Mouse (Mus musculus) cerebellum, postnatal 25 days (tissue): ENCODE data around the gene Krt78.

ENCODE experiments used
- DNase-seq, 2 experiments: peaks; one replicate each; pipeline ENCODE4 v3.0.0; 2021; ENCODE audit warnings: mixed read lengths in 2 of 2

The Krt78 gene

DNA sequence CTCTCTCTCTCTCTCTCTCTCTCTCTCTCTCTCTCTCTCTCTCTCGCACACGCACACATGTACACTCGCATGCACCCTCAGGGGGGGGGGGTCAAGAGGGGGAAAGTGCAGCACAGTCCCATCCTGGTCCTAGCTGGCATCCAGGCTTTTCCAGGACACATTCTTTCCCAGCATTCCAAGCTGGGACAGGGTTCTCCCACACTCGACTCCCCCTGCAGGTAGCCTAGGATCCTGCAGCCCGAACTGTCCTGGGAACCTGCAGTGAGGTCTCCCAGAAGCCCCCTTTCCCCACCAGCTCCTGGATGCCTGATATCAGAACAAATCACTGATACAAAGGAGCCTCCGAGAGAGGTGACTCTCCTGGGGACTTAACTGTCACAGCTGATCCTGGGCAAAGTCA is 16.4 kb upstream of the Krt78 start:
- peak; percentile 29 to 62 for DNase-seq

DNA sequence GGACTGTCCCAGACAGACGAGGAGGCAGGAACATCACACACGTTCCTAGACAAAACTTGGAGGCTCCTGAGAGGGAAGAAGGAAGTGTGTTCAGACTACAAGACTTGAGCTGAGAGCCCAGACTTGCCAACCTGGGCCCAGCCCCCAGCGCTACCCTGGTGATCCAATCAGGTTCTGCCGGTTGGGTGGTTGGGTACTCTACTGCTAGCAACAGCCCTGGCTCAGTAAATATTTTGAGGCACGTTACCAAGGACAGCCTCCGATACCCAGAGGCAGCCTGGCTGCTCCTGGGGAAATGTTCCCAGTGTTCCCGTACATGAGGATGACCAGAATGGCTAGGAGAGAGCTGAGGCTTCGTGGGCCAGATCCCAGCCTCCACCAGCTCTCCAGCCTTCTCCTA is 12.7 kb upstream of the Krt78 start:
- no peak for DNase-seq

DNA sequence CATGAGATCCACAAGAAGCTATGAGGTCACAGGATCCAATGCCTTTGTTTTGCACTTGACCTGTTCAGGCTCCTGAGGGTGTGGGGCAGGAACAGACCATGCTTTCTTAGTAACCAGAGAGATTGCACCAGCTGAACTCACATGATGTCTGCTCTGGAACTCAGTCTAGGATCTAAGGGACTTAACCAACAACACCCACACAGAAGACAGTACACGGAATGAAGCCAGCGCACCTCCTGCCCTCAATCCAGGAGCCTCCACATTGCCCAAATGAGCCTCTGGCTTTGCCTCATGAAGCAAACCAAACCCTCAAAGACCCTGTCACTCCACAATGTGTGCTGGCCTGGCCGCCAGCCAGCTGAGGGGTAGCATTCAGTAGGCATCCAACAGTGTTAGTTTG is 4.8 kb upstream of the Krt78 start:
- DNase-seq, result no peak

GRCm38 (mm10) chr15:101952733-101953474 is 1.2 kb downstream of the Krt78 start:
- DNase-seq, result no peak

DNA sequence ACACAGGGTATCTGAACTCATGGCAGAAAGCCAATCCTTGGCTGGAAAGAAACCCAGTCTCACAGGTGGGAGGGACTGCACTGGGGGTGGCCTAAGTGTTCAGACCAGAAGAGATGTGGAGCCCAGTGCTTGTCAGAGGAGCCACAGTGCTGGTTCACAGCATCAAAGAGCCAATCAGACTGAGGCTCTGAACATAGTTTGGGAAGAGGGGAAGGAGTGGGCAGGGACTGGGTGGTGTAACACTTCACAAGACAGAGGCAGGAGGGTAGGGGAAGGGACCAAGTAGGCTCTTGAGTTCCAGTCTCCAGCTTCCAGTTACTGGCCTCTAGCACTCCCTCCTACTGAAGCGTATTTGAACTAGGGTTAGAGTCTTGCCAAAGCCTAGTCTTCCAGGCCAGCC is 8.7 kb downstream of the Krt78 start:
- DNase-seq, result no peak

GRCm38 (mm10) chr15:101941948-101942347 is 12.1 kb downstream of the Krt78 start:
- DNase-seq, result no peak

GRCm38 (mm10) chr15:101940274-101940829 is 13.7 kb downstream of the Krt78 start, which contains the start of gene Krt79:
Krt79 (minus strand) TSS chr15:101940324.
- no peak for DNase-seq

- no peak for DNase-seq
These were observed 15.3 kb downstream of the Krt78 start for GRCm38 (mm10) chr15:101938600-101939308.

- DNase-seq, result no peak
These were observed 21.1 kb downstream of the Krt78 start for GRCm38 (mm10) chr15:101933024-101933423.

DNA sequence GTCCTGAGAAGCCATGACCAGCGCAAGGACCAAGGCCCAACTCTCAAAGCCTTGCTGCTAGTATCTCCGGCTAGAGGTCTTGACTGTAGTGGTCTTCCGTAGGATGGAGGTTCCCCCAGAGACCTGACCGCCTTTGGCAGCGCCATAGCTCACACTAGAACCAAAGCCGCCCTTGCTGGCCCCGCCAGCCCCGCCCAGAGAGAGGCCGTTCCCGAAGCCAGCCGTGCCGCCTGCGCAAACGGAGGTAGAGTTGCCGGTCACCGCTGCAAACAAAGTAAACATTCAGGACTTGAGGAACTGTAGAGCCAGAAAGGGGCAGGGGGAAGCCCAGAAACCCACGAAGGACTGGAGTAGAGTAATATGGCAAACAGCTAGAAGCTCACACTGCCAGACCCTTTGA is 24.4 kb downstream of the Krt78 start:
- DNase-seq, result no peak

GRCm38 (mm10) chr15:101929087-101929486 is 25.0 kb downstream of the Krt78 start:
- DNase-seq, result no peak

GRCm38 (mm10) chr15:101927340-101928080 is 26.6 kb downstream of the Krt78 start:
- no peak for DNase-seq

DNA sequence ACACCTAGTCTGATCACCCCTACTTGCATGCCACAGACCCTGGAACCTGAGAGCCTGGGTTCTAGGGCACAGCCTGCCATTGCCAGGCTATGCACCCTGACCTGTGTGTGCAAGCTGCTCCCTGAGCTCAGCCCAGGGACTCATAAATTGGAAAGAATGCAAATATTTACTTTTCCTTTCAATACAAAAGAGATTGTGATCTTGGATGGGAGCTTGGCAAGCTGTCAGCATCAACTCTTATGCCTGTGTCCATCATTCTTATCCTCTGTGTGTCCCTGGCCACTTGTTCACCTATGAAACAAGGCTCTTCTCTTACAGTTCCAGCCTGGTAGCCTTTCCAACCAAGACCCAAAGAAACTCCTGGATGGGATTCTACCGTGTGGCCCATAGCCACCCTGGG is 29.0 kb downstream of the Krt78 start:
- DNase-seq, result no peak

DNA sequence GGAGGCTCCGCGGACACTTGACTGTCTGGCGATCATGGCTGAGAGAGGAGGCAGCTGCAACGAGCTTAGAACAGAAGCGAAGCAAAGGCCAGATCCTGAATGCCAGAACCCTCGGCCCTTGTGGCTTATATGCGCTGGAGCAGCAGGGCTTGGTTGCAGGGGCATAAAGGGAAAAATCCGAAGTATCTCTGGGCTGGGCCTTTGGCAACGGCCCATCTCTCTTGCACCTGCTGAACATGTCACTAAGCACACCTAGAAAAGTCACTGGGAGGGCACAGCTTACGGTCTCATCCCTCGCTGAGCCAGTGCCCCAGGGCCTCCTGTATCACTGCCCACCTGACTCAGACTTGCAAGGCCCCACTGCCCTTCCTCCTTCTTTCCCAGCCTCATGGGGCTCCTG is 29.5 kb downstream of the Krt78 start, which contains the start of gene Krt4:
TSS of gene Krt4 (minus strand) at position 101 of the 400 bp plus-strand sequence.
- DNase-seq, result no peak

DNA sequence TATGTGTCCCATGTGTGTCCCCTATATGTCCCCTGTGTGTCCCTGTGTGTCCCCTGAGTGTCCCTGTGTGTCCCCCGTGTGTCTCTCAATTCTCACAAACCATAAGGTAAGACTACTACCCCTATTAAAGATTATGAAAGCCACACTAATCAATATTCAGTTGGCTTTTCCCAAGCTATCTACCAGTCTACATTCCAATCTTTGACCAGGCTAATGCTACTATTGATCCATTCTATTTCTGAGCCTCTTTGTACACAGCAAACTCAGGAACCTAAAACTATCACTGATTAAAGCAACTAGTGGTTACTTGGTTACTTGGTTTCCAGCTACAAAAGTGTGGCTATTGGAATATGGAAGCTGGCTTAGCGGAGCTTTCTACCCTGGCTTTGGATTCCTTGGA is 31.8 kb downstream of the Krt78 start:
- DNase-seq, result no peak

DNA sequence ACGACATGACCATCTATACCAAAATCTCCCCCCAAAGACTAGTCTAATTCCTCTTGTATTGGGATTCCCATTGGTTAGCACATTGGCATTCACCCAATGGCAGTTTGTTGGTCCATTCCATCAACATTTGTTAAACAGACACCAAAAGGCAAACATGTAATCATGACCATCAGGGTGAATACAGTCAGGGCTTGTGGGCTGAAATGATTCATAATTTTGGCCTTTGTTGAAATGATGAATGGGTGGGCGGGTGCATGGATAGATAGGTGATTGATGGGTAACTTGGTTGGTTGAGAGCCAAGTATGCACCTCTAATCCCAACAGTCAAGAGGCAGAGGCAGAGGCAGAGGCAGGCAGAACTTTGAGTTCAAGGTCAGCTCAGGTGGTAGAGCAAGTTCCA is 38.0 kb downstream of the Krt78 start:
- no peak for DNase-seq

DNA sequence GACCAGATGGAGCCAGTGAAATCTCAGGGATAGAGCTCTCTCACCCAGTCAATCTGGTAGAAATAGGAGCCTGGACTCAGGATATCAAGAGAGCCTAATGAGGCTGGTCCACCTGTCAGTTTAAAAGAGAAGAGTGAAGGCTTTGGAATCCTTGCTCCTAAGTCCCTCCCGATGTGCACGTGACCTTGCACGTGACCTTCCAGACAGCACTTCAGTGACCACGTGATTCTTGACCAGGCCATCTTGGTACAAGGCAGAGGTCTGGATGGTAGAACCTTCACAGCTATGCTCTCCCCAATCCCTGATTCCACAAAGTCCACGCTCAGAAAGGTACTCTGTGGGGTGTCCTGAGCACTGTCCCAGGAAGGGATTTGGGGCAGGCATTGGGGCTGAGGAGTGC is 49.2 kb downstream of the Krt78 start:
- DNase-seq, result no peak

- no peak for DNase-seq
These were observed 51.6 kb downstream of the Krt78 start for GRCm38 (mm10) chr15:101902171-101903149.
